Mouse (Mus musculus) small intestine, adult 2 months (tissue): Measurements from ENCODE around the gene Grsf1.

ENCODE experiments used
- CTCF ChIP-seq: fragments of 200-500 bp; IDR thresholded peaks from 2 replicates; pipeline ENCODE4 v1.5.1; 2012; ENCODE audit warnings: low read depth, mild to moderate bottlenecking, control low read depth, inconsistent platforms, low read length, moderate library complexity, mixed read lengths; ENCODE audit not compliant: insufficient replicate concordance, insufficient read length; ENCODE audit errors: extremely low read depth
- POLR2A ChIP-seq: fragments of 200-500 bp; IDR thresholded peaks from 2 replicates; pipeline ENCODE4 v1.6.1; 2012; ENCODE audit warnings: low read depth, mild to moderate bottlenecking, control low read depth, inconsistent platforms, low read length, moderate library complexity

DNA sequence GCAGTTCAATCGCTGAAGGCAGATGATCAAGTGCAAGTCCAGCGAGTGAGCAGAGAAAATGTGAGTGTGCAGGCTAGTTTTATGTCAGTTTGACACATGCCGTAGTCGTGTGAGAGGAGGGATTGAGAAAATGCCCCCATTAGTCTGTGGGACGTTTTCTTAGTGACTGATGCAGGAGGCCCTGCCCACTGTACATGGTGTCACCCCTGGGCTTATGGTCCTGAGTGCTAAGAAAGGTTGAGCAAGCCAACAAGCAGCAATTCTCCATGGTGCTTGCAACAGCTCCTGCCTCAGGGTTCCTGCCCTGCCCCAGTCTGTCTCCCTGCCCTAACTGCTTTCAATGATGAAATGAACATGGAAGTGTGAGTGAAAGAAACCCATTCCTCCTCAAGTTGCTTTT, 23.4 kb downstream of the Grsf1 start:
- TF ChIP-seq CTCF (no peak), POLR2A (no peak)
